Mouse (Mus musculus) C2C12 (cell line): ENCODE data around the gene Cnot4. TPM values are rescaled to one million over a fixed set of nuclear protein-coding genes. Genes with fewer than 3 reads are reported as not detected.

Experiments used
- H3K27me3 ChIP-seq: one replicate; pipeline ENCODE4 v1.6.1; 2011; ENCODE audit not compliant: control insufficient read depth, insufficient read depth, insufficient read length
- H3K36me3 ChIP-seq: one replicate; pipeline ENCODE4 v1.6.1; 2011; ENCODE audit not compliant: control insufficient read depth, insufficient read depth
- H3K4me3 ChIP-seq: one replicate; pipeline ENCODE4 v1.5.1; 2011; ENCODE audit warnings: mild to moderate bottlenecking, control low read depth; ENCODE audit not compliant: poor library complexity, insufficient read depth, severe bottlenecking
- H3K79me2 ChIP-seq: one replicate; pipeline ENCODE4 v1.6.1; 2011; ENCODE audit not compliant: control insufficient read depth, insufficient read depth
- H3K79me3 ChIP-seq: one replicate; pipeline ENCODE4 v1.6.1; 2011; ENCODE audit warnings: low read depth, control low read depth
- H3ac ChIP-seq: one replicate; pipeline ENCODE3; 2011; ENCODE audit warnings: low read depth; ENCODE audit not compliant: control insufficient read depth, insufficient read length
- CEBPB ChIP-seq: IDR thresholded peaks from one replicate; pipeline ENCODE4 v1.6.1; 2011; ENCODE audit warnings: low read depth, mild to moderate bottlenecking, control low read depth, moderate library complexity
- CTCF ChIP-seq: IDR thresholded peaks from one replicate; pipeline ENCODE4 v1.5.1; 2011; ENCODE audit not compliant: control insufficient read depth, insufficient read depth, insufficient read length
- FOSL1 ChIP-seq: IDR thresholded peaks from one replicate; pipeline ENCODE4 v1.8.0; 2011; ENCODE audit warnings: mild to moderate bottlenecking, low read length; ENCODE audit not compliant: poor library complexity, insufficient read depth, severe bottlenecking
- MAX ChIP-seq: IDR thresholded peaks from one replicate; pipeline ENCODE4 v1.6.1; 2011; ENCODE audit warnings: mild to moderate bottlenecking, control low read depth
- MYOD1 ChIP-seq: IDR thresholded peaks from one replicate; pipeline ENCODE4 v1.6.1; 2011; ENCODE audit warnings: low read depth; ENCODE audit not compliant: control insufficient read depth, insufficient read length
- MYOG ChIP-seq: IDR thresholded peaks from one replicate; pipeline ENCODE4 v1.6.1; 2011; ENCODE audit not compliant: control insufficient read depth, insufficient read length; ENCODE audit errors: extremely low read depth
- USF1 ChIP-seq: IDR thresholded peaks from one replicate; pipeline ENCODE4 v1.6.1; 2011; ENCODE audit warnings: low read depth, mild to moderate bottlenecking, control low read depth, moderate library complexity
- polyA plus RNA-seq: library from polyadenylated mRNA; unstranded; fragments of >200 nt; fragmentation: generic; extraction: Trizol; gene quantifications from one replicate; pipeline ENCODE4 v1.2.1, GENCODE M21; 2012; ENCODE audit warnings: missing spikeins

Gene Cnot4
- polyA plus RNA-seq, 1 experiment = 7.0 TPM

- TF ChIP-seq USF1 (no peak), MAX (no peak), FOSL1 (no peak), MYOD1 (no peak), CEBPB (no peak), CTCF (no peak), MYOG (no peak)
- Histone ChIP-seq H3ac (no peak overlapping the region), H3K27me3 (no peaks in the 10 kb centered on the region), H3K36me3 (no peaks in the 10 kb centered on the region), H3K79me3 (peaks cover 3% of the 10 kb centered on the region), H3K79me2 (no peaks in the 10 kb centered on the region), H3K4me3 (no peak overlapping the region)
Observed at GRCm38 (mm10) chr6:35030811-35031210, 102.7 kb downstream of the Cnot4 start.

DNA sequence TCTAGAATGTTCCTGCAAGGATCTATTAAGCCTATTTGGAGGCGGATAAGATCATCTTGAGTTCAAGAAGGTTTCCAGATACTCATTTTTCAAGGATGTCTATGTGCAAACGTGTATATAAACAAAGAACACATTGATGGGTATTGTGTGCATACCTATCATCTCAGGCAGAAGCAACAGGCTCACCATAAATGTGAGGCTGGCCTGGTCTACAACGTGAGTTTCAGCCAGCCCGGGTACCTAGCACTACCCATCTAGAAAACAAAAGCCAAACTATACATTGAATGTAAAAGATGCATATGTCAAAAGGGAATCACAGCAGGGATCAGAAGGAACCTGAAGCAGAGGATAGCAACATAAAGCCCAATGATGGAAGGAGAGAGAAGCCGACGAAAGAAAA lies 103.3 kb downstream of the Cnot4 start:
- Histone ChIP-seq H3K36me3 (no peaks in the 10 kb centered on the region), H3K27me3 (no peaks in the 10 kb centered on the region)
- TF ChIP-seq FOSL1 (no peak), CEBPB (no peak), MYOG (no peak), MAX (no peak), MYOD1 (no peak), CTCF (no peak), USF1 (no peak)

GRCm38 (mm10) chr6:35028023-35028422 lies 105.5 kb downstream of the Cnot4 start:
- H3K79me3 ChIP-seq = no peaks in the 10 kb centered on the region
- TF ChIP-seq CEBPB = no peak
- no peak for TF ChIP-seq FOSL1
- TF ChIP-seq MYOD1 = no peak
- no peak for TF ChIP-seq MAX
- no peak overlapping the region for H3K4me3 ChIP-seq
- H3K27me3 ChIP-seq = no peaks in the 10 kb centered on the region
- H3K36me3 ChIP-seq = no peaks in the 10 kb centered on the region
- H3ac ChIP-seq = no peak overlapping the region
- H3K79me2 ChIP-seq = no peaks in the 10 kb centered on the region

More for the DNA sequence above, 103.3 kb downstream of the Cnot4 start:
- H3K79me3 ChIP-seq = peaks cover 3% of the 10 kb centered on the region
- no peaks in the 10 kb centered on the region for H3K79me2 ChIP-seq
- H3ac ChIP-seq = no peak overlapping the region
- no peak overlapping the region for H3K4me3 ChIP-seq

- Histone ChIP-seq H3K36me3 (peaks cover 3% of the 10 kb centered on the region), H3K4me3 (no peak overlapping the region), H3K79me2 (no peaks in the 10 kb centered on the region), H3K27me3 (no peaks in the 10 kb centered on the region), H3ac (no peak overlapping the region), H3K79me3 (no peaks in the 10 kb centered on the region)
- no peak for TF ChIP-seq USF1
- TF ChIP-seq MYOD1 = no peak
- no peak for TF ChIP-seq FOSL1
- no peak for TF ChIP-seq CTCF
- no peak for TF ChIP-seq MAX
- no peak for TF ChIP-seq CEBPB
- no peak for TF ChIP-seq MYOG
Observed at GRCm38 (mm10) chr6:35027257-35027656, 106.3 kb downstream of the Cnot4 start.

DNA sequence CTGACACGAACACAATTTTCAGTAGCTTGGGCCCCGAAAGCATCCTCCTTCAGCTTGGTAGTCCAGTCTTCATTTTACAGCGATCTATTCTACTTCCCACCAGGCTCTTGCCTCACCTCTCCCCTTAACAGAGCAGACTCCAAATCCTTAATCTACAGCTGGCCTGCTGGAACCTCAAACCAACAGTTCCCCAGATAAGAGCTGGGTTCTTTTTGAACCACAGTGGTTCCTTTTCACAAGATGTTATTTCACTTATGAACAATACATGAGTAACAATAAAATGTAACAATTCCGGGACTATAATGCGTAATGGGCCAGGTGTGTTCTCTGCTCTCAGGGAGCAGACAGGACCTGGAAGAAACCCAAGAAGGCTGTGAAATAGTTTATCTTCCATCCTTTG lies 116.9 kb downstream of the Cnot4 start:
- H3ac ChIP-seq = no peak overlapping the region
- TF ChIP-seq MYOG = no peak
- no peak for TF ChIP-seq CTCF
- TF ChIP-seq FOSL1 = no peak
- no peak for TF ChIP-seq CEBPB
- TF ChIP-seq MAX = no peak
- TF ChIP-seq MYOD1 = no peak
- no peak for TF ChIP-seq USF1
- no peaks in the 10 kb centered on the region for H3K79me2 ChIP-seq
- no peaks in the 10 kb centered on the region for H3K27me3 ChIP-seq
- H3K79me3 ChIP-seq = no peaks in the 10 kb centered on the region
- H3K4me3 ChIP-seq = no peak overlapping the region
- H3K36me3 ChIP-seq = peaks cover 8% of the 10 kb centered on the region

GRCm38 (mm10) chr6:35011953-35012352 lies 121.6 kb downstream of the Cnot4 start:
- Histone ChIP-seq H3K4me3 (no peak overlapping the region), H3K27me3 (no peaks in the 10 kb centered on the region), H3K79me3 (no peaks in the 10 kb centered on the region), H3K79me2 (no peaks in the 10 kb centered on the region), H3K36me3 (no peaks in the 10 kb centered on the region), H3ac (no peak overlapping the region)
- TF ChIP-seq MYOG (no peak), MAX (no peak), MYOD1 (no peak), FOSL1 (no peak)
